Mouse (Mus musculus) forebrain, postnatal 0 days (tissue): ENCODE measurements around the gene Pak7. TPM values are rescaled to one million over a fixed set of nuclear protein-coding genes. Genes with fewer than 3 reads are reported as not detected.
A peak's percentile ranks its signal among the peaks of the same experiment; 100 is the strongest.

Experiments
- ATAC-seq: fragments of 200-750 bp; cut with Nextera tagmentation; 2 replicates; pipeline ENCODE4 v1.8.0; 2017; ENCODE audit warnings: mild to moderate bottlenecking, moderate library complexity
- DNase-seq: peaks from one replicate; pipeline ENCODE4 v3.0.0-alpha.2; 2015
- H3K27ac ChIP-seq: fragments of 300-500 bp; sonication (generic); 2 replicates; pipeline ENCODE4 v1.5.1; 2014; ENCODE audit warnings: low read depth, mild to moderate bottlenecking, antibody characterized with exemption, low read length, moderate library complexity, mixed read lengths
- H3K27me3 ChIP-seq: fragments of 300-500 bp; sonication (generic); 2 replicates; pipeline ENCODE4 v1.6.1; 2014; ENCODE audit warnings: mild to moderate bottlenecking, low read length, mixed read lengths; ENCODE audit not compliant: insufficient read depth
- H3K36me3 ChIP-seq: fragments of 300-500 bp; sonication (generic); 2 replicates; pipeline ENCODE4 v1.6.1; 2014; ENCODE audit warnings: mild to moderate bottlenecking, moderate library complexity; ENCODE audit not compliant: insufficient read depth
- H3K4me1 ChIP-seq: fragments of 300-500 bp; sonication (generic); 2 replicates; pipeline ENCODE4 v1.6.1; 2014; ENCODE audit warnings: antibody characterized with exemption; ENCODE audit not compliant: insufficient read depth
- H3K4me2 ChIP-seq: fragments of 300-500 bp; sonication (generic); 2 replicates; pipeline ENCODE4 v1.6.1; 2014; ENCODE audit warnings: low read depth, mild to moderate bottlenecking, moderate library complexity
- H3K4me3 ChIP-seq: fragments of 300-500 bp; sonication (generic); 2 replicates; pipeline ENCODE4 v1.5.1; 2014; ENCODE audit warnings: low read depth, low read length, mixed read lengths
- H3K9ac ChIP-seq: fragments of 300-500 bp; sonication (generic); 2 replicates; pipeline ENCODE4 v1.6.1; 2014; ENCODE audit warnings: mild to moderate bottlenecking
- H3K9me3 ChIP-seq: fragments of 300-500 bp; sonication (generic); 2 replicates; pipeline ENCODE4 v1.6.1; 2016; ENCODE audit warnings: low read length
- CTCF ChIP-seq: sonication (generic); IDR thresholded peaks from 2 replicates; pipeline ENCODE4 v1.5.1; 2016; ENCODE audit warnings: antibody characterized with exemption, control low read depth, low read depth
- WGBS: fragments of 180-500 bp; shearing (Covaris S2); extraction: QIAGEN DNeasy Blood & Tissue Kit; methylation state at CpG from one replicate; pipeline ENCODE4 v1.1.7; 2014; 5-methylcytosine and 5-hydroxymethylcytosine counted together
- polyA plus RNA-seq: library from polyadenylated mRNA; unstranded; fragments of >200 nt; fragmentation: Nextera tagmentation; extraction: Ambion mirVana; gene quantifications from 2 replicates; pipeline ENCODE4 v1.2.1, GENCODE M21; 2015
- total RNA-seq: library from RNA; depleted of rRNA; stranded (reverse); fragments of >200 nt; gene quantifications from 2 replicates; pipeline ENCODE4 v1.2.3, GENCODE M21; 2014

Gene Pak7
- total and polyA plus RNA-seq, 2 experiments from 2014 or later, result 29.3 to 42.5 TPM

- no peaks in the 10 kb centered on the region for H3K36me3 ChIP-seq
- H3K4me2 ChIP-seq, result no peak overlapping the region
- TF ChIP-seq CTCF, result no peak
- no peaks in the 10 kb centered on the region for H3K9me3 ChIP-seq
- H3K9ac ChIP-seq, result no peak overlapping the region
- peak; percentile 17 for DNase-seq
- 28% methylated on average over 6 of the region's 6 CpGs for whole genome bisulfite sequencing
- no peak for ATAC-seq
- H3K27ac ChIP-seq, result no peak overlapping the region
- H3K4me1 ChIP-seq, result no peaks in the 10 kb centered on the region
- no peak overlapping the region for H3K4me3 ChIP-seq
- no peaks in the 10 kb centered on the region for H3K27me3 ChIP-seq
Measured at GRCm38 (mm10) chr2:136121867-136122266, 265.9 kb downstream of the Pak7 start.

DNA sequence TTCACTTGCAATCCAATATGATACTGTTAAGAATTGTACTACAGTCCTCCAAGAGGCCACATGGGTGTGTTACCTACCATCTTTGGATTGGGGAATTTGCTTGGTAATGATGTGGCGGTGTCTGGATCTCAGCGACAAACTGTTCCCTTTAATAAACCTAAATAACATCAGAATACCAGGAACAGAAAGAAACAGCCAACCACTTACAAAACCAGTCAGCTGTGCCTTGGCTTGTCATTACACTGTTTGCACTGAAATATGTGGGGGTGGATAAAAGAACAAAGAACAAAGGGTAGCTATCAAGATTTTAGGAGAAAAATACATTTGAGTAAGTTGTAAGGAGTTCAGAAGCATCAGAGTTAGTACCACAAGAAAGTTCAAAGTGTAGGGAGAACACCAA, 269.8 kb downstream of the Pak7 start:
- Histone ChIP-seq H3K4me1 (no peaks in the 10 kb centered on the region), H3K36me3 (no peaks in the 10 kb centered on the region; the same call in 1 of the 2 replicates), H3K4me2 (no peak overlapping the region), H3K27me3 (no peaks in the 10 kb centered on the region), H3K9me3 (no peaks in the 10 kb centered on the region), H3K27ac (no peak overlapping the region), H3K4me3 (no peak overlapping the region), H3K9ac (no peak overlapping the region)
- ATAC-seq (no peak), DNase-seq (no peak)
- 89% methylated on average over 2 of the region's 2 CpGs for WGBS
- no peak for TF ChIP-seq CTCF

- H3K4me3 ChIP-seq, result no peak overlapping the region
- 60% methylated on average over 6 of the region's 6 CpGs for WGBS
- H3K27me3 ChIP-seq, result no peaks in the 10 kb centered on the region
- no peak overlapping the region for H3K4me2 ChIP-seq
- DNase-seq, result no peak
- no peaks in the 10 kb centered on the region for H3K9me3 ChIP-seq
- no peak overlapping the region for H3K27ac ChIP-seq
- H3K36me3 ChIP-seq, result no peaks in the 10 kb centered on the region; the same call in 1 of the 2 replicates
- H3K9ac ChIP-seq, result no peak overlapping the region
- TF ChIP-seq CTCF, result no peak
- no peak for ATAC-seq
- H3K4me1 ChIP-seq, result peaks cover 8% of the 10 kb centered on the region
Measured at GRCm38 (mm10) chr2:136113374-136113773, 274.4 kb downstream of the Pak7 start.

- no peak for TF ChIP-seq CTCF
- DNase-seq (no peak), ATAC-seq (peak; percentile 45)
- Histone ChIP-seq H3K9ac (peak overlapping the region; percentile 34; the same call in 1 of the 2 replicates), H3K4me2 (no peak overlapping the region), H3K27ac (peak overlapping the region; percentile 88), H3K36me3 (no peaks in the 10 kb centered on the region), H3K27me3 (no peaks in the 10 kb centered on the region), H3K4me1 (peaks cover 12% of the 10 kb centered on the region), H3K4me3 (no peak overlapping the region), H3K9me3 (no peaks in the 10 kb centered on the region)
- WGBS, result 4% methylated on average over 2 of the region's 2 CpGs
Measured at GRCm38 (mm10) chr2:136109038-136109363, 278.8 kb downstream of the Pak7 start.

DNA sequence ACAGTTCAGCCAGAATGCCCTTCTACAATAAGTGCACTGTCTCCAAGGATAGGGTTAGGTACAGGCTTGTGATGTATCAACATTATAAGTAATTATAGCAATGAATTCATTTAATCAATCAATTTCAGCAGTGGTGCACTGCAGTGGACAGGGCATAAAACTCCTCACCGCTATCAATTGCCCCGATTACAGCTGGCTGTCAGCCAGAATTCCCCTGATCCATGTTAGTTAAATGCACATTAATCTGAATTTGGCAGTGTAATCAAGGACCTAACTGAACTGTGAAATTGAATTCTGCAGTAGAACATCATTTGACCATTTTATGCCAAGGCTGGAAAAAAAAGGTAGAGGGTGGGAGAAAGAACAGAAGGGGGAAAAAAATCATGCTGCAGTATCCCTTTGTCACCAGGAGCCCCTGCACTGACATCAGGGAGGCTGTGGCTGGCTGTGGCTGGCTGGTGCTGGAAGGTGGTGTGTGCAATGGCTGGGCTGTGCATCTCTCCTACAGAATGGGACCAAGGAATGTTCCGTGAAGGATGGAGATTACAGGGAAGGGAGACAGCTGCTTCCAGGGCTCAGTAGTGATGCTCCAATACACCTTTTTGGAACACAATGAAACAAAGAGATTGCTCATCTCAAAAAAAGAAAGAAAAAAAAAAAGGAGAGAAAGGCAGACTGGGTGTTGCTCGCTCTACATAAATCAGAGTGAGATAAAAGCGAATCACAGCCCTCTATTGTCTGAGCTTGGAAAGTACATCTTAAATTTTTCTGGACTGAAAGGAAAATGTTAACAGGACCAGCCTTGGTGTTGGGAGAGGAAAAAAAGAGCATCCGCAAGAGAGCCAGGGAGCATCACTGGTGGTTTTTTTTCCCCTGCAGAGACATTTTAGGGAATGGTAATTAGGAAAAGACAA, 279.4 kb downstream of the Pak7 start:
- no peaks in the 10 kb centered on the region for H3K36me3 ChIP-seq
- H3K9ac ChIP-seq, result peak overlapping the region; percentile 34
- H3K27me3 ChIP-seq, result no peaks in the 10 kb centered on the region
- H3K27ac ChIP-seq, result peak overlapping the region; percentile 88
- H3K4me2 ChIP-seq, result peak overlapping the region; percentile 8; the same call in 1 of the 2 replicates
- no peak overlapping the region for H3K4me3 ChIP-seq
- DNase-seq, result peak; percentile 71
- TF ChIP-seq CTCF, result peak; percentile 45
- H3K4me1 ChIP-seq, result peaks cover 12% of the 10 kb centered on the region
- peak; percentile 91 for ATAC-seq
- H3K9me3 ChIP-seq, result no peaks in the 10 kb centered on the region
- WGBS, result 5% methylated on average over 6 of the region's 6 CpGs

DNA sequence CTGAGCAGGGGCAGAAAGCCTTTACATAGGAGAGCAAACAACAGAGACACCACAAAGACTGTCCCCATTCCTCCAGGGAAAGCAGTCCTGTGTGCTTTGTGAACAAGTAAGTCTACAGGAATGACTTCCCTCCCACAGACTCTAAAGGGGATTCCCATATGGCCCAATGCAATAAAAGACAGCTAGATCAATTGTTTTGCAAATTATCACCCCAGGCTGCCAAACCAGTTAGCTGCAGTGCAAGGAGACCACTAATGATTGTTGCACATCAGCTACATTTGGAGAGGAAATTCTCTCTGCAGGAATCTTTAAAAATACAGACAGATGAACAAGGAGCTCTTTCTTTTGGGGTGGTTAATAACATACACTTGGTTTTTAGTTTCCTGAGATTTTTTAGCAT, 280.2 kb downstream of the Pak7 start:
- H3K4me3 ChIP-seq, result no peak overlapping the region
- no peak for TF ChIP-seq CTCF
- H3K27me3 ChIP-seq, result no peaks in the 10 kb centered on the region
- H3K4me2 ChIP-seq, result no peak overlapping the region
- H3K36me3 ChIP-seq, result no peaks in the 10 kb centered on the region
- H3K9me3 ChIP-seq, result no peaks in the 10 kb centered on the region
- H3K27ac ChIP-seq, result peak overlapping the region; percentile 88
- peaks cover 12% of the 10 kb centered on the region for H3K4me1 ChIP-seq
- DNase-seq (peak; percentile 36), ATAC-seq (no peak; the same call in 1 of the 2 replicates)
- no peak overlapping the region for H3K9ac ChIP-seq

DNA sequence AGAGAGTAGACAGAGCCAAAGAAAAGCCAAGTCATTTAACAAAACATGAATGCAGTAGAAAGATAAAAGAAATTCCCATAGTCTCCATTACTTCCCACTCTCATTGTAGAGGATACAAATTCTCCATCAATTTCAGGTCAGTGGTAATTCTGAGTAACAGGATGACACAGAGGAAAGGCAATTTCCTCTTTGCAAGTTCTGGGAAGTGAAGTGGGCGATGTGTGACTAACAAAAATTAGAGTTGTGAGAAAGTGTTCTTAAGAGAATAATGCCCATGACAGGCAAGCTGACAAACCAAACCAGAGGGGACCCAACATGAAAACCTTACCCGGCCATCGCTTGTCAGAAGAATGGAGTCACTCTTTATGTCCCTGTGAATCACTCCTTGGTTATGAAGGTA, 290.6 kb downstream of the Pak7 start:
- DNase-seq, result no peak
- H3K4me3 ChIP-seq, result no peak overlapping the region
- H3K9me3 ChIP-seq, result no peaks in the 10 kb centered on the region
- ATAC-seq, result no peak
- 88% methylated on average over 3 of the region's 3 CpGs for WGBS
- no peak overlapping the region for H3K27ac ChIP-seq
- no peaks in the 10 kb centered on the region for H3K27me3 ChIP-seq
- H3K9ac ChIP-seq, result no peak overlapping the region
- peaks cover 7% of the 10 kb centered on the region; the same call in 1 of the 2 replicates for H3K36me3 ChIP-seq
- no peaks in the 10 kb centered on the region for H3K4me1 ChIP-seq
- no peak overlapping the region for H3K4me2 ChIP-seq
- TF ChIP-seq CTCF, result no peak
